Mouse (Mus musculus) bone marrow macrophage, adult 2 months (primary cell): ENCODE results near the gene Gm11037.

Source experiments
- CTCF ChIP-seq: IDR thresholded peaks from 2 replicates; pipeline ENCODE4 v1.5.1; 2012; ENCODE audit warnings: low read depth, mild to moderate bottlenecking, low read length, moderate library complexity
- POLR2A ChIP-seq: IDR thresholded peaks from 2 replicates; pipeline ENCODE4 v1.6.1; 2012; ENCODE audit warnings: mild to moderate bottlenecking, low read depth, low read length, borderline replicate concordance

DNA sequence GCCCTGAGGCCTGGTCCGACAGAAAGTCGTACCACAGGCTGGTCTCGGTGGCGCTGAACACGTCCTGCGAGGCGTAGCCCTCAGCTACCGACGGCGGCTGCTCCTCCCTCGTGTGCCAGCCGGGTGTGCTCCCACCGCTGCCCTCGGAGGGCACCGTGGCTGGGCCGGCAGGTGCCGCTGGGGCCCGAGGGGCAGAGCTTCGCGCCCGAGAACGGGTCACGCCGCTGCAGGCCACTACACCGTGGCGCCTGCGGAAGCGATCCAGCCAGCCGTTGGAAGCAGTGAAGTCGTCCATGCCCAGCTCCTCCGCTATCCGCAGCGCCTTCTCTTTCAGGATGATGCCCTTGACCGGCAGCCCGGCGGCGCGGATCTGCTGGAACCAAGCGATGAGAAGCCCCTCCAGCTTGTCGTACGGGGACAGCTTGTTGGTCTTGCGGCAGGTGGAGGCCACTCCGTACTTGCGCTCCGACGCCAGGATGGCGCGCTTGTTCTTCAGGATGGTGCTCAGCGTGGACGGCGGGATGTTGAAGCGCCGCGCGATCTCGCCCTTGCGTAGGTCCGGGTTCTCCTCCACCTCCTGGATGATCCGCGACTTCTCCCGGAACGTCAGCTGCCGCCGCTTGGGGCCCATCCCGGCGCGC, 46.1 kb downstream of the Gm11037 start:
- TF ChIP-seq CTCF (no peak), POLR2A (no peak)
